Mouse (Mus musculus): ENCODE results near the gene Tmem259. TPM values are rescaled to one million over a fixed set of nuclear protein-coding genes. Genes with fewer than 3 reads are reported as not detected.

The Tmem259 gene
- polyA plus RNA-seq, 1 experiment, result 131 TPM

- Histone ChIP-seq H3K4me3 (replicated peaks; ENCODE audit: control insufficient read depth, low read depth, low read length) (no peak overlapping the region), H3K27ac (ENCODE audit: control insufficient read depth, insufficient read depth, low read depth, low read length, poor library complexity) (peak overlapping the region; percentile 43), H3K4me1 (ENCODE audit: control insufficient read depth, insufficient read depth, low read length) (peaks cover 7% of the 10 kb centered on the region; the same call in 1 of the 2 replicates)
- TF ChIP-seq POLR2A (IDR thresholded peaks at IDR 0.05; ENCODE audit: borderline replicate concordance, control insufficient read depth, low read depth, low read length) (peak; percentile 30; the same call in 1 of the 2 replicates), CTCF (IDR thresholded peaks at IDR 0.05; ENCODE audit: control insufficient read depth, insufficient read depth, low read length) (peak; percentile 58)
- 69% methylated on average over 28 of the region's 28 CpGs for WGBS
These were observed 30.6 kb upstream of the Tmem259 start for GRCm38 (mm10) chr10:80014484-80015290.

GRCm38 (mm10) chr10:80013609-80014008, 29.5 kb upstream of the Tmem259 start:
- WGBS, result 90% methylated on average over 25 of the region's 25 CpGs
- H3K27ac ChIP-seq (ENCODE audit: control insufficient read depth, insufficient read depth, low read depth, low read length, poor library complexity), result no peak overlapping the region; the same call in 1 of the 2 replicates
- TF ChIP-seq POLR2A (IDR thresholded peaks at IDR 0.05; ENCODE audit: borderline replicate concordance, control insufficient read depth, low read depth, low read length) (no peak), CTCF (IDR thresholded peaks at IDR 0.05; ENCODE audit: control insufficient read depth, insufficient read depth, low read length) (no peak)

DNA sequence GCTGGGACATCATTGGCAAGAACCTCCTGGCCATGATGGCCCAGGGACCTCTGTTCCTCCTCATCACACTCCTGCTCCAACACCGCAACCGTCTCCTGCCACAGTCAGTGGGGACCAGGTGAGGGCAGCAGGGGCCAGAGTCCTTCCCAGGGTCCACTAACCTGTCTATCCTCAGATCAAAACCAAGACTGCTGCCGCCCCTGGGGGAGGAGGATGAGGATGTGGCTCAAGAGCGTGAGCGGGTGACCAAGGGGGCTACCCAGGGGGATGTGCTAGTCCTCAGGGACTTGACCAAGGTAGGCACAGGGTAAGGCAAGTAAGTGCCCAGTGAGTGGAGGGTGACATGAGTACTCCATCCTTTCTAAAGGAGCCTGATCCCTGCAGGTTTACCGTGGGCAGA, 27.6 kb upstream of the Tmem259 start:
- WGBS, result 95% methylated on average over 6 of the region's 6 CpGs
- no peak for TF ChIP-seq POLR2A (IDR thresholded peaks at IDR 0.05; ENCODE audit: borderline replicate concordance, control insufficient read depth, low read depth, low read length)
- no peak for TF ChIP-seq CTCF (IDR thresholded peaks at IDR 0.05; ENCODE audit: control insufficient read depth, insufficient read depth, low read length)
- H3K4me3 ChIP-seq (replicated peaks; ENCODE audit: control insufficient read depth, low read depth, low read length), result no peak overlapping the region
- no peak overlapping the region for H3K27ac ChIP-seq (ENCODE audit: control insufficient read depth, insufficient read depth, low read depth, low read length, poor library complexity)
- peaks cover 5% of the 10 kb centered on the region; the same call in 1 of the 2 replicates for H3K4me1 ChIP-seq (ENCODE audit: control insufficient read depth, insufficient read depth, low read length)

More at GRCm38 (mm10) chr10:80013609-80014008, 29.5 kb upstream of the Tmem259 start:
- no peak overlapping the region for H3K4me3 ChIP-seq (replicated peaks; ENCODE audit: control insufficient read depth, low read depth, low read length)
- peaks cover 6% of the 10 kb centered on the region; the same call in 1 of the 2 replicates for H3K4me1 ChIP-seq (ENCODE audit: control insufficient read depth, insufficient read depth, low read length)

DNA sequence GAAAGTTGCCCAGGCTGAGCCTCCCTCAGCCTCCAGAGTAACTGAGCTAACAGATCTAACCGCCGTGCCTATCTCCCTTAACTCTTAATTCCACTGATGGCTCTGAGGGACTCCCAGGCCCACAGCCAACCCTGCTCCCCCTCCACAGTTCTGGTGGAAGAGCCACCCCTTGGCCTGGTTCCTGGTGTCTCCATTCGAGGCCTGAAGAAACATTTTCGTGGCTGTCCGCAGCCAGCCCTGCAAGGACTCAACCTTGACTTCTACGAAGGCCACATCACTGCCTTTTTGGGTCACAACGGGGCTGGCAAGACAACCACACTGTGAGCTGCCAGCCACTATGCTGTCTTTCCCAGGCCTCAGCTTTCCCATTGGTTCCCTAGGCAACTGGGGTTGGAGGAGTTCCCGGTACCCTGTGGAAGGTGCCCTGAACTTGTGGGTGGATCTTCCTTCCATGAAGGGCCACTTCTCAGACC, 20.1 kb upstream of the Tmem259 start:
- Histone ChIP-seq H3K4me3 (replicated peaks; ENCODE audit: control insufficient read depth, low read depth, low read length) (no peak overlapping the region), H3K4me1 (ENCODE audit: control insufficient read depth, insufficient read depth, low read length) (no peaks in the 10 kb centered on the region), H3K27ac (ENCODE audit: control insufficient read depth, insufficient read depth, low read depth, low read length, poor library complexity) (no peak overlapping the region)
- WGBS, result 77% methylated on average over 8 of the region's 8 CpGs
- TF ChIP-seq POLR2A (IDR thresholded peaks at IDR 0.05; ENCODE audit: borderline replicate concordance, control insufficient read depth, low read depth, low read length), result no peak
- no peak for TF ChIP-seq CTCF (IDR thresholded peaks at IDR 0.05; ENCODE audit: control insufficient read depth, insufficient read depth, low read length)

DNA sequence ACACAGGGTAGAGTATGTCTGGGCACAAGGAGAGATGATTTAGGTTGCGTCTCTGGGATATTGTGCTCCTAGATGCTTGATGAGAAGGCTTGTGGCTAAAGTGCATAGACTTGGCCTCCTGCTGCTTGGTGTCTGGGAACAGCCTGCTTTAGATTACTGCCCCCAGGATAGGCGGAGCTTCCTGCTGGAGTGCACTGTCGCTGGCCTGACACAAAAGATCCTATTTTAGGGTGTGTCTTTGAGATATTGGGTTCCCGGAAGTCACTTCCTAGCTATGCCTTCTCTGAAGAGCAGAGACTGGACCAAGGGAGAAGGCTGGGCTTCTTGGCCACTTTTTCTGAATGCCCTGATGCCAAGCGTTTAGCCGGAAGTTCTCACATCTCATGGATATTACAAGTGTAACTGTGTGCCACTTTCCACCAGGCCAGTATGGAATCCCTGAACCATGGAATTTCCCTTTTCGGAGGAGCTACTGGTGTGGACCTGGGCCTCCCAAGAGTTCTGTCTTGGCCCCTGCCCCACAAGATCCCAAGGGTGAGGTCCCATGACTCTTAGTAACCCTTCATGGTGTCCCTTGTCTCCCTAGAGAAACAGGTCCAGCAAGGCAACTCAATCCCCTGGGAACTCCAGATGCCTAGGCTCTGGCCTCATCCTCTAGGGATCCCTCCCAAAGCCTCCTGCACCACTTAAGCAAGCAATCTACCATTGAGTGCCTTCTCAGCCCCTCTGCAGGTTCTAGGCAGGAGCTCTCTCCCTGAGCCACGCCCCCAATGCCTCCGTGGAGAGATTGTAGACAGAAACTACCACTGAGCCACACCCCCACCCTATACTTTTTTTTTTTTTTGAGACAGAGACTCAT, 19.5 kb upstream of the Tmem259 start:
- H3K27ac ChIP-seq (ENCODE audit: control insufficient read depth, insufficient read depth, low read depth, low read length, poor library complexity), result no peak overlapping the region
- no peaks in the 10 kb centered on the region for H3K4me1 ChIP-seq (ENCODE audit: control insufficient read depth, insufficient read depth, low read length)
- TF ChIP-seq CTCF (IDR thresholded peaks at IDR 0.05; ENCODE audit: control insufficient read depth, insufficient read depth, low read length) (no peak), POLR2A (IDR thresholded peaks at IDR 0.05; ENCODE audit: borderline replicate concordance, control insufficient read depth, low read depth, low read length) (no peak)
- 68% methylated on average over 9 of the region's 9 CpGs for WGBS
- H3K4me3 ChIP-seq (replicated peaks; ENCODE audit: control insufficient read depth, low read depth, low read length), result no peak overlapping the region

- no peaks in the 10 kb centered on the region; the same call in 1 of the 2 replicates for H3K4me1 ChIP-seq (ENCODE audit: control insufficient read depth, insufficient read depth, low read length)
- TF ChIP-seq CTCF (IDR thresholded peaks at IDR 0.05; ENCODE audit: control insufficient read depth, insufficient read depth, low read length) (no peak), POLR2A (IDR thresholded peaks at IDR 0.05; ENCODE audit: borderline replicate concordance, control insufficient read depth, low read depth, low read length) (no peak)
- WGBS, result 91% methylated on average over 21 of the region's 21 CpGs
- no peak overlapping the region for H3K27ac ChIP-seq (ENCODE audit: control insufficient read depth, insufficient read depth, low read depth, low read length, poor library complexity)
- H3K4me3 ChIP-seq (replicated peaks; ENCODE audit: control insufficient read depth, low read depth, low read length), result no peak overlapping the region
These were observed 18.7 kb upstream of the Tmem259 start for GRCm38 (mm10) chr10:80002829-80003228.

GRCm38 (mm10) chr10:80001945-80002344, 17.8 kb upstream of the Tmem259 start:
- no peak for TF ChIP-seq POLR2A (IDR thresholded peaks at IDR 0.05; ENCODE audit: borderline replicate concordance, control insufficient read depth, low read depth, low read length)
- TF ChIP-seq CTCF (IDR thresholded peaks at IDR 0.05; ENCODE audit: control insufficient read depth, insufficient read depth, low read length), result no peak
- Histone ChIP-seq H3K4me1 (ENCODE audit: control insufficient read depth, insufficient read depth, low read length) (no peaks in the 10 kb centered on the region; the same call in 1 of the 2 replicates), H3K27ac (ENCODE audit: control insufficient read depth, insufficient read depth, low read depth, low read length, poor library complexity) (no peak overlapping the region), H3K4me3 (replicated peaks; ENCODE audit: control insufficient read depth, low read depth, low read length) (no peak overlapping the region)
- 91% methylated on average over 9 of the region's 9 CpGs for WGBS

DNA sequence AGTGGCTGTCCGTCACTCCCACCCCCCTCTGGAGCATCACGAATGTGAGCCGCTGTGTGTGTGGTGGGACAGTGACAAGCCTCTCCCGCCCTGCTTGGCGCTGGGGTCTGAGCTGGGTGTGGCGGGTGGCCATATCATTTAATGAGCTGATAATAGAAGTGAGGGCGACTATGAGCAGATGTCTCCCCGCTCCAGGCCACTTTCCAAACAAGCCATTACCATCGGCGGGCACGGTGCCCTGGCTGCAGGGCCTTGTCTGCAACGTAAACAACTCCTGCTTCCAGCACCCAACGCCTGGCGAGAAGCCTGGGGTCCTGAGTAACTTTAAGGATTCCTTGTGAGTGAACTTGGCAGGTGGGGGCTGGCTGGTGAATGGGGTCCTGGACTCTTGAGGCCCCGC, 13.7 kb upstream of the Tmem259 start:
- Histone ChIP-seq H3K4me3 (replicated peaks; ENCODE audit: control insufficient read depth, low read depth, low read length) (peak overlapping the region; percentile 82), H3K27ac (ENCODE audit: control insufficient read depth, insufficient read depth, low read depth, low read length, poor library complexity) (peak overlapping the region; percentile 88), H3K4me1 (ENCODE audit: control insufficient read depth, insufficient read depth, low read length) (peaks cover 2% of the 10 kb centered on the region)
- TF ChIP-seq CTCF (IDR thresholded peaks at IDR 0.05; ENCODE audit: control insufficient read depth, insufficient read depth, low read length) (no peak), POLR2A (IDR thresholded peaks at IDR 0.05; ENCODE audit: borderline replicate concordance, control insufficient read depth, low read depth, low read length) (peak; percentile 19; the same call in 1 of the 2 replicates)
- WGBS, result 50% methylated on average over 15 of the region's 15 CpGs
